Mouse (Mus musculus): ENCODE measurements at regions not wholly inside any gene's neighbourhood (a gene's known extent, or its start where the extent isn't known, plus 50 kb on each side); places are given as distances from the start of the nearest gene placed in this dataset.
"Not testable (repeated sequence)": the region's sequence is repeated elsewhere in the genome, so short reads cannot be mapped to it uniquely, and the experiment has no call there.

GRCm38 (mm10) chr1:136680173-136680572 lies 55.5 kb downstream of the Zfp281 start:
- DNase-seq (ENCODE audit: low spot score) = no peak

GRCm38 (mm10) chr1:136682311-136682710 lies 57.6 kb downstream of the Zfp281 start:
- not testable (repeated sequence) for DNase-seq (ENCODE audit: low spot score)

- DNase-seq (ENCODE audit: low spot score) = peak; percentile 67
Measured at GRCm38 (mm10) chr1:136683061-136683531, 58.4 kb downstream of the Zfp281 start.

- no peak for DNase-seq (ENCODE audit: low spot score)
Measured at GRCm38 (mm10) chr1:136683561-136684131, 58.9 kb downstream of the Zfp281 start.

- DNase-seq (ENCODE audit: low spot score) = no peak
Measured at GRCm38 (mm10) chr1:136684481-136684880, 59.8 kb downstream of the Zfp281 start.

GRCm38 (mm10) chr1:136685191-136686060 lies 60.7 kb downstream of the Zfp281 start:
- DNase-seq (ENCODE audit: low spot score) = no peak

GRCm38 (mm10) chr1:136686467-136686866 lies 61.8 kb downstream of the Zfp281 start:
- DNase-seq (ENCODE audit: low spot score) = no peak

- DNase-seq (ENCODE audit: low spot score) = no peak
Measured at GRCm38 (mm10) chr1:136690068-136690467, 65.4 kb downstream of the Zfp281 start.

- no peak for DNase-seq (ENCODE audit: low spot score)
Measured at GRCm38 (mm10) chr1:136693421-136693820, 68.7 kb downstream of the Zfp281 start.

- DNase-seq (ENCODE audit: low spot score) = no peak
Measured at GRCm38 (mm10) chr1:136694983-136695382, 70.3 kb downstream of the Zfp281 start.

- DNase-seq (ENCODE audit: low spot score) = no peak
Measured at GRCm38 (mm10) chr1:136696077-136696641, 71.5 kb downstream of the Zfp281 start.

- no peak for DNase-seq (ENCODE audit: low spot score)
Measured at GRCm38 (mm10) chr1:136698454-136699152, 73.9 kb downstream of the Zfp281 start.

GRCm38 (mm10) chr1:136699153-136699524 lies 74.4 kb downstream of the Zfp281 start:
- no peak for DNase-seq (ENCODE audit: low spot score)

GRCm38 (mm10) chr1:136699571-136699970 lies 74.9 kb downstream of the Zfp281 start:
- no peak for DNase-seq (ENCODE audit: low spot score)

GRCm38 (mm10) chr1:136704139-136704538 lies 79.4 kb downstream of the Zfp281 start:
- no peak for DNase-seq (ENCODE audit: low spot score)

- DNase-seq (ENCODE audit: low spot score) = no peak
Measured at GRCm38 (mm10) chr1:136706509-136706908, 81.8 kb downstream of the Zfp281 start.

- DNase-seq (ENCODE audit: low spot score) = no peak
Measured at GRCm38 (mm10) chr1:136707394-136707793, 82.7 kb downstream of the Zfp281 start.

- no peak for DNase-seq (ENCODE audit: low spot score)
Measured at GRCm38 (mm10) chr1:136707866-136708265, 83.2 kb downstream of the Zfp281 start.

GRCm38 (mm10) chr1:136710196-136710595 lies 85.5 kb downstream of the Zfp281 start:
- no peak for DNase-seq (ENCODE audit: low spot score)

- DNase-seq (ENCODE audit: low spot score) = no peak
Measured at GRCm38 (mm10) chr1:136711243-136711642, 86.5 kb downstream of the Zfp281 start.

- DNase-seq (ENCODE audit: low spot score) = no peak
Measured at GRCm38 (mm10) chr1:136714077-136714476, 89.4 kb downstream of the Zfp281 start.

- no peak for DNase-seq (ENCODE audit: low spot score)
Measured at GRCm38 (mm10) chr1:136714987-136715386, 90.3 kb downstream of the Zfp281 start.

Data from urinary bladder, postnatal 25 days (tissue).